Mouse (Mus musculus): ENCODE measurements at regions not wholly inside any gene's neighbourhood (a gene's known extent, or its start where the extent isn't known, plus 50 kb on each side); places are given as distances from the start of the nearest gene placed in this dataset.
A peak's percentile ranks its signal among the peaks of the same experiment; 100 is the strongest.

DNA sequence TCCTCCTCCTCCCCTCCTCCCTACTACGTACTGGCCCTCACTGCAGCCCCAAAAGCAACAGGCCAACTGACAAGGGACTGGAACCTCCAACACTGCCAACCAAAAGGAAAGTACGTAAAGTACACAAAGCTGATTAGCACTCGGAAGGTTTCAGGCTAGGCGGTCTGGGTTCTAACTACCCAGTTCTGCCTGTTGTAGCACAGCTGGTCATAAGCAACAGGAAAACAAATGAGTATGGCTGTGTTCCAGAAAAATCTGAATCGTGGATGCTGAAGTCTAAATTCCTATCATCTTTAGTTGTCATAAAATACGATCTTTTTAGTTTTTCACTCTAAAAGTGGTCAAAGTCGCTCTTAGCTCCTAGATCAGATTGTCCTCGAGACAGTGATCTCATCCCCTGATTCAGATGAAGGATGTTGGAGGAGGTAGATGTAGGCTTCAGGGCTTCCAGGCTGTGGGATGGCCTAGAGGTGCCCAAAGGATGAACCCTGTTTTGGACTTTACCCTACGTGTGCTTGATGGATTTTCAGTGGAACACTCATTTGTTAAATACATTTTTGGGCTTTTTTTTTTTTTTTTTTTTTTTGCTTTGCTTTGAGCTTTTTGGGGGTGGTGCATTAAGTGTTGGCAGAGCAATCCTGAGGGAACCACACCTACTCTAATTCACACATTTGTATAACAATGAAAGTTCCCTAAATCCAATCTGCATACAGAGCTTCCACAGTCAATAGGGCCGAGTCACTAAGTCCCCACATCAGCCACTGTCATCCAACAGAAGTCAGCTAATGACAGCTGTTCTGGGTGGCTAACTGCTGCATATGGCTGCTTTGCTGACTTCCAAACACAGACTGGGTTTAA is 55.6 kb upstream of the Fzd7 start:
- H3K4me1 ChIP-seq (ENCODE audit: insufficient read depth, low read depth, low read length): no peaks in the 10 kb centered on the region
- no peak for ATAC-seq
- no peak overlapping the region for H3K4me3 ChIP-seq (ENCODE audit: low read depth, low read length)
- TF ChIP-seq CTCF (IDR thresholded peaks at IDR 0.05): no peak
- H3K36me3 ChIP-seq (ENCODE audit: insufficient read depth, low read length): no peaks in the 10 kb centered on the region
- 46% methylated on average over 10 of the region's 10 CpGs for WGBS
- no peaks in the 10 kb centered on the region for H3K9me3 ChIP-seq (ENCODE audit: low read length)
- no peaks in the 10 kb centered on the region for H3K27me3 ChIP-seq (replicated peaks; ENCODE audit: insufficient read depth, low read length)
- H3K27ac ChIP-seq (ENCODE audit: low read length): no peak overlapping the region
- no peak overlapping the region for H3K4me2 ChIP-seq (replicated peaks; ENCODE audit: low read depth, low read length)
- DNase-seq (ENCODE audit: low spot score): peak; percentile 32
- H3K9ac ChIP-seq (replicated peaks; ENCODE audit: low read depth): no peak overlapping the region

DNA sequence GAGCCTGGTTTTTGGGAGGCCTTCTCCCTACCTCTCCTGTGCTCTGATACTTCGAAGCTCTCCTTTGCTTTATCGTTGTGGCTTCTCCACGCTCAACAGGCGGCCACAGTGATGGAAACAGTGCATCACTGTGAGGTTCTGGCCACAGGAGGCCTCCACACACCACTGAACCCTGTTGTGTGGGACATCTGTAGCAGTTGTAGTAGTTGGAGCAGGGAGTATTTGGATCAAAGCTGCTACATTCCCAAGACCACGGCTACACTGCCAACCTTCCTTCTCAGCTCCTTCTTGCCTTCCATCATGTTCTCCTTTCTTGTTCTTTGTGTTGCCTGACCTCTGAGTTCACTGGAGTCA is 55.0 kb upstream of the Fzd7 start:
- Histone ChIP-seq H3K4me1 (ENCODE audit: insufficient read depth, low read depth, low read length) (no peaks in the 10 kb centered on the region), H3K36me3 (ENCODE audit: insufficient read depth, low read length) (no peaks in the 10 kb centered on the region), H3K4me2 (replicated peaks; ENCODE audit: low read depth, low read length) (no peak overlapping the region), H3K27me3 (replicated peaks; ENCODE audit: insufficient read depth, low read length) (no peaks in the 10 kb centered on the region), H3K9ac (replicated peaks; ENCODE audit: low read depth) (no peak overlapping the region), H3K9me3 (ENCODE audit: low read length) (no peaks in the 10 kb centered on the region), H3K4me3 (ENCODE audit: low read depth, low read length) (no peak overlapping the region), H3K27ac (ENCODE audit: low read length) (no peak overlapping the region)
- DNase-seq (ENCODE audit: low spot score): peak; percentile 30
- WGBS: 64% methylated on average over 5 of the region's 5 CpGs
- peak; percentile 67 for ATAC-seq
- TF ChIP-seq EP300 (IDR thresholded peaks at IDR 0.05) (no peak), CTCF (IDR thresholded peaks at IDR 0.05) (peak; percentile 69)

DNA sequence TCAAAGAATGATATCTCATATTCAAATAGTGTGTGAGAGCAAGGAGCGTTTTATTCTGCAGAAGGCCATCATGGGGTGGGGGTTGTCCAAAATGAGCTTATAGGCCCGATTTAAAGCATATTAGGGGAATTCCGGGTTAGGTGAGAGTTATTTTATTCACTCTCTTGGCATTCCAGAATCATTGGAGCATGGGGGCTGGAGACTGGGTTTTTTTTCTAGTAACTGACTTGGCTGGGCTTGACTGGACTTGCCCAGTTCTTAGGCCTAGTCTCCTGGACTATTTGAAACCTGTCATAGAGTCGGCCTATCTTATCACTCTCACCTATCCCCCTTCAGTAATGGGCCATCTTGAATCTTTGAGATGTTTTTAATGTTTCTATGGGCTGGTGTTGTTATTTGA is 52.9 kb upstream of the Fzd7 start:
- ATAC-seq (no peak), DNase-seq (ENCODE audit: low spot score) (no peak)
- no peak overlapping the region for H3K4me3 ChIP-seq (ENCODE audit: low read depth, low read length)
- WGBS: 72% methylated on average over 4 of the region's 4 CpGs
- no peak for TF ChIP-seq EP300 (IDR thresholded peaks at IDR 0.05)
- TF ChIP-seq CTCF (IDR thresholded peaks at IDR 0.05): no peak
- no peaks in the 10 kb centered on the region for H3K27me3 ChIP-seq (replicated peaks; ENCODE audit: insufficient read depth, low read length)
- no peak overlapping the region for H3K27ac ChIP-seq (ENCODE audit: low read length)
- no peak overlapping the region for H3K9ac ChIP-seq (replicated peaks; ENCODE audit: low read depth)
- H3K4me1 ChIP-seq (ENCODE audit: insufficient read depth, low read depth, low read length): no peaks in the 10 kb centered on the region
- no peaks in the 10 kb centered on the region for H3K9me3 ChIP-seq (ENCODE audit: low read length)
- H3K36me3 ChIP-seq (ENCODE audit: insufficient read depth, low read length): no peaks in the 10 kb centered on the region
- H3K4me2 ChIP-seq (replicated peaks; ENCODE audit: low read depth, low read length): no peak overlapping the region

- TF ChIP-seq EP300 (IDR thresholded peaks at IDR 0.05) (no peak), CTCF (IDR thresholded peaks at IDR 0.05) (no peak)
- Histone ChIP-seq H3K27me3 (replicated peaks; ENCODE audit: insufficient read depth, low read length) (no peaks in the 10 kb centered on the region), H3K9me3 (ENCODE audit: low read length) (no peaks in the 10 kb centered on the region), H3K9ac (replicated peaks; ENCODE audit: low read depth) (no peak overlapping the region), H3K27ac (ENCODE audit: low read length) (no peak overlapping the region), H3K4me2 (replicated peaks; ENCODE audit: low read depth, low read length) (no peak overlapping the region), H3K4me1 (ENCODE audit: insufficient read depth, low read depth, low read length) (no peaks in the 10 kb centered on the region), H3K36me3 (ENCODE audit: insufficient read depth, low read length) (no peaks in the 10 kb centered on the region), H3K4me3 (ENCODE audit: low read depth, low read length) (no peak overlapping the region)
- ATAC-seq: no peak
- no peak for DNase-seq (ENCODE audit: low spot score)
- 69% methylated on average over 3 of the region's 3 CpGs for WGBS
Measured at GRCm38 (mm10) chr1:59430234-59430633, 52.0 kb upstream of the Fzd7 start.

- WGBS: 85% methylated on average over 6 of the region's 6 CpGs
- no peaks in the 10 kb centered on the region for H3K4me1 ChIP-seq (ENCODE audit: insufficient read depth, low read depth, low read length)
- H3K9me3 ChIP-seq (ENCODE audit: low read length): no peaks in the 10 kb centered on the region
- no peak overlapping the region for H3K4me3 ChIP-seq (ENCODE audit: low read depth, low read length)
- H3K27me3 ChIP-seq (replicated peaks; ENCODE audit: insufficient read depth, low read length): no peaks in the 10 kb centered on the region
- no peak overlapping the region for H3K27ac ChIP-seq (ENCODE audit: low read length)
- TF ChIP-seq EP300 (IDR thresholded peaks at IDR 0.05): no peak
- TF ChIP-seq CTCF (IDR thresholded peaks at IDR 0.05): no peak
- no peak for ATAC-seq
- DNase-seq (ENCODE audit: low spot score): no peak
- H3K9ac ChIP-seq (replicated peaks; ENCODE audit: low read depth): no peak overlapping the region
- H3K4me2 ChIP-seq (replicated peaks; ENCODE audit: low read depth, low read length): no peak overlapping the region
- no peaks in the 10 kb centered on the region for H3K36me3 ChIP-seq (ENCODE audit: insufficient read depth, low read length)
Measured at GRCm38 (mm10) chr1:59430886-59431486, 51.2 kb upstream of the Fzd7 start.

Measured in lung, postnatal 0 days (tissue).